Mouse (Mus musculus): ENCODE measurements around the gene Smg1. TPM values are rescaled to one million over a fixed set of nuclear protein-coding genes. Genes with fewer than 3 reads are reported as not detected.
"Not testable (repeated sequence)": the region's sequence is repeated elsewhere in the genome, so short reads cannot be mapped to it uniquely, and the experiment has no call there.

The Smg1 gene
- polyA plus RNA-seq, 1 experiment, result 118 TPM

GRCm38 (mm10) chr7:118175821-118176355 lies 67.6 kb downstream of the Smg1 start:
- Histone ChIP-seq H3K4me1 (ENCODE audit: control insufficient read depth, insufficient read depth, low read length) (no peaks in the 10 kb centered on the region), H3K27ac (ENCODE audit: insufficient read depth, low read length) (no peak overlapping the region), H3K4me3 (replicated peaks; ENCODE audit: insufficient read depth, low read depth, low read length) (no peak overlapping the region), H3K27me3 (ENCODE audit: control insufficient read depth, insufficient read depth, low read length) (no peaks in the 10 kb centered on the region)
- no peak for DNase-seq
- 71% methylated on average over 1 of the region's 1 CpGs for WGBS
- no peak for TF ChIP-seq CTCF (IDR thresholded peaks at IDR 0.05; ENCODE audit: borderline replicate concordance, insufficient read depth, low read depth, low read length)

GRCm38 (mm10) chr7:118170125-118170524 lies 73.3 kb downstream of the Smg1 start:
- not testable (repeated sequence) for H3K27ac ChIP-seq (ENCODE audit: insufficient read depth, low read length); DNase-seq; H3K4me3 ChIP-seq (replicated peaks; ENCODE audit: insufficient read depth, low read depth, low read length); H3K4me1 ChIP-seq (ENCODE audit: control insufficient read depth, insufficient read depth, low read length); H3K27me3 ChIP-seq (ENCODE audit: control insufficient read depth, insufficient read depth, low read length)
- WGBS, result 92% methylated on average over 2 of the region's 2 CpGs

DNA sequence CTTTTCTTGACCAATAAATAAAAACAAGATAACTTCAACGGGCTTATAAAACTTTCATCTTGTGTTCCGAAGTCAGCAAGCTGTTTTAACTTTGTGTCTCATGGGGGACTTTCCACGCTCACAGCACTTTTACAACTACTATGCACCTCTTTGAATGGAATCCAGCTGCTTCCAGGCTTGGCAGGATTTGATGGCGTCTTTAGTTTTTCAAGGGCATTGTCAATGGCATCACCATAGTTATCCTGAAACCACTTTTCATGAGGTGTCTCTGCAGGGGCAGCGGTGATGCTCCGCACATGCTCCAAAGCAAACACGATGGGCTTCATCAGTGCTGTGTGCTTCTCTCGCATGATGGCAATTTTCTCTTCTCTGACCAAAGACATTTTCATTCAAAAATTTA lies 80.5 kb downstream of the Smg1 start:
- H3K4me3 ChIP-seq (replicated peaks; ENCODE audit: insufficient read depth, low read depth, low read length), result no peak overlapping the region
- TF ChIP-seq CTCF (IDR thresholded peaks at IDR 0.05; ENCODE audit: borderline replicate concordance, insufficient read depth, low read depth, low read length) (no peak), POLR2A (IDR thresholded peaks at IDR 0.05; ENCODE audit: borderline replicate concordance, insufficient read depth, low read length) (no peak)
- DNase-seq, result no peak
- WGBS, result 82% methylated on average over 8 of the region's 8 CpGs
- H3K27me3 ChIP-seq (ENCODE audit: control insufficient read depth, insufficient read depth, low read length), result no peaks in the 10 kb centered on the region
- no peaks in the 10 kb centered on the region for H3K4me1 ChIP-seq (ENCODE audit: control insufficient read depth, insufficient read depth, low read length)
- no peak overlapping the region for H3K27ac ChIP-seq (ENCODE audit: insufficient read depth, low read length)

DNA sequence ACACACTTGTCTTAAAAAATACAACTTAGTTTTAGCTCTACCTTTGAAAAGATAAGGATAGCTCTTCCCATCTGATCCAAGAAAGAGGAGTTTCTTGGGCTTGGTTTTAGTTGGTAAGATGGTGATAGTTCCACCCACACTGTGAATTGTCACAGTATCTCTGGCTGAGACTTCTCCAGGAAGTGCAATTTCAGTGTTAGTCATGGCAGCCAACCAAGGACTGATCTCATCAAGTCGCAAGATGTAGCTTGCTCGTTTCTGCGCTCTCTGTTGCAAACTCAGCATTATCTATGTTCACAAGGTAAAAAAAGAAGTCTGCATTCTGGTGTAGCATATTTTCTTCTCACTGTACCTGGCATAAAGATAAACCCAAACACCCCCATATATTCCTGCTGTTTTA lies 83.3 kb downstream of the Smg1 start:
- Histone ChIP-seq H3K27ac (ENCODE audit: insufficient read depth, low read length) (no peak overlapping the region), H3K27me3 (ENCODE audit: control insufficient read depth, insufficient read depth, low read length) (no peaks in the 10 kb centered on the region), H3K4me3 (replicated peaks; ENCODE audit: insufficient read depth, low read depth, low read length) (no peak overlapping the region), H3K4me1 (ENCODE audit: control insufficient read depth, insufficient read depth, low read length) (no peaks in the 10 kb centered on the region; the same call in 1 of the 2 replicates)
- peak in 1 of 2 experiments; percentile 54 for DNase-seq
- no peak for TF ChIP-seq CTCF (IDR thresholded peaks at IDR 0.05; ENCODE audit: borderline replicate concordance, insufficient read depth, low read depth, low read length)
- TF ChIP-seq POLR2A (IDR thresholded peaks at IDR 0.05; ENCODE audit: borderline replicate concordance, insufficient read depth, low read length), result no peak
- WGBS, result 31% methylated on average over 3 of the region's 3 CpGs

- 28% methylated on average over 7 of the region's 7 CpGs for WGBS
- H3K27ac ChIP-seq (ENCODE audit: insufficient read depth, low read length), result no peak overlapping the region
- H3K27me3 ChIP-seq (ENCODE audit: control insufficient read depth, insufficient read depth, low read length), result no peaks in the 10 kb centered on the region
- no peak overlapping the region for H3K4me3 ChIP-seq (replicated peaks; ENCODE audit: insufficient read depth, low read depth, low read length)
- H3K4me1 ChIP-seq (ENCODE audit: control insufficient read depth, insufficient read depth, low read length), result no peaks in the 10 kb centered on the region; the same call in 1 of the 2 replicates
- DNase-seq, result peak; percentile 38 to 55
- TF ChIP-seq CTCF (IDR thresholded peaks at IDR 0.05; ENCODE audit: borderline replicate concordance, insufficient read depth, low read depth, low read length) (no peak), POLR2A (IDR thresholded peaks at IDR 0.05; ENCODE audit: borderline replicate concordance, insufficient read depth, low read length) (no peak)
These were observed 87.0 kb downstream of the Smg1 start for GRCm38 (mm10) chr7:118156461-118156860.

DNA sequence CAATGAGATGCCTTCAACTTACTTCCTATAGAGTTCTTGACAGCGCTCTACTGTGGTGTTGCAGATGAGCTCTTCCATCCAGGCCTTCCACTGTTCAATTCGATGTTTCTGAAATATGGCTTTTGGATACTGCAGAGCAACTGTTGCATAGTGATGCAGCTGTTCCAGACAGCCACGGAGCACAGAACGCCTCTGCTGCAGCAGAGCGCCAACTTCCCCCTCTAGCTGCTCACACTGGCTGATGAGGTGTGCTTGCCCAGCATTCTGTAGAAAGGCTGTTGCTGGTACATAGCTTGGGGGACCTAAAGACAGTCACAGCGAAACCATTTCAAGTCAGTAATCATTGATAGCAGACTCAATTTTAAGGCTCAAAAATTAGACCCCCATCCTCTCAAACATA lies 89.3 kb downstream of the Smg1 start:
- H3K27me3 ChIP-seq (ENCODE audit: control insufficient read depth, insufficient read depth, low read length), result no peaks in the 10 kb centered on the region
- 87% methylated on average over 6 of the region's 6 CpGs for WGBS
- TF ChIP-seq CTCF (IDR thresholded peaks at IDR 0.05; ENCODE audit: borderline replicate concordance, insufficient read depth, low read depth, low read length) (no peak), POLR2A (IDR thresholded peaks at IDR 0.05; ENCODE audit: borderline replicate concordance, insufficient read depth, low read length) (no peak)
- no peak overlapping the region for H3K4me3 ChIP-seq (replicated peaks; ENCODE audit: insufficient read depth, low read depth, low read length)
- no peaks in the 10 kb centered on the region; the same call in 1 of the 2 replicates for H3K4me1 ChIP-seq (ENCODE audit: control insufficient read depth, insufficient read depth, low read length)
- no peak for DNase-seq
- H3K27ac ChIP-seq (ENCODE audit: insufficient read depth, low read length), result no peak overlapping the region

- H3K4me1 ChIP-seq (ENCODE audit: control insufficient read depth, insufficient read depth, low read length), result no peaks in the 10 kb centered on the region
- H3K27me3 ChIP-seq (ENCODE audit: control insufficient read depth, insufficient read depth, low read length), result no peaks in the 10 kb centered on the region
- H3K4me3 ChIP-seq (replicated peaks; ENCODE audit: insufficient read depth, low read depth, low read length), result no peak overlapping the region
- no peak for DNase-seq
- no peak overlapping the region for H3K27ac ChIP-seq (ENCODE audit: insufficient read depth, low read length)
- no peak for TF ChIP-seq POLR2A (IDR thresholded peaks at IDR 0.05; ENCODE audit: borderline replicate concordance, insufficient read depth, low read length)
- TF ChIP-seq CTCF (IDR thresholded peaks at IDR 0.05; ENCODE audit: borderline replicate concordance, insufficient read depth, low read depth, low read length), result no peak
- 85% methylated on average over 3 of the region's 3 CpGs for WGBS
These were observed 99.9 kb downstream of the Smg1 start for GRCm38 (mm10) chr7:118143602-118144001.

GRCm38 (mm10) chr7:118143123-118143522 lies 100.3 kb downstream of the Smg1 start:
- no peak for DNase-seq
- TF ChIP-seq CTCF (IDR thresholded peaks at IDR 0.05; ENCODE audit: borderline replicate concordance, insufficient read depth, low read depth, low read length), result no peak
- TF ChIP-seq POLR2A (IDR thresholded peaks at IDR 0.05; ENCODE audit: borderline replicate concordance, insufficient read depth, low read length), result no peak
- no peaks in the 10 kb centered on the region for H3K27me3 ChIP-seq (ENCODE audit: control insufficient read depth, insufficient read depth, low read length)
- 93% methylated on average over 4 of the region's 4 CpGs for WGBS
- H3K27ac ChIP-seq (ENCODE audit: insufficient read depth, low read length), result no peak overlapping the region
- H3K4me1 ChIP-seq (ENCODE audit: control insufficient read depth, insufficient read depth, low read length), result no peaks in the 10 kb centered on the region
- H3K4me3 ChIP-seq (replicated peaks; ENCODE audit: insufficient read depth, low read depth, low read length), result no peak overlapping the region

Data from cerebellum, adult 2 months (tissue).